Mouse (Mus musculus) CH12F3 (cell line): ENCODE measurements around the gene Pcsk4.

ENCODE experiments used
- in situ Hi-C: fragments of 300-500 bp; cut with MboI; formaldehyde crosslinking; loops from 2 replicates; pipeline ENCODE4 v1.14.3; 2020; ENCODE audit warnings: low sequenced_read_pairs

The Pcsk4 gene

GRCm38 (mm10) chr10:80323261-80324119 lies 5.8 kb downstream of the Pcsk4 start:
- in situ Hi-C loops = no loop called here

DNA sequence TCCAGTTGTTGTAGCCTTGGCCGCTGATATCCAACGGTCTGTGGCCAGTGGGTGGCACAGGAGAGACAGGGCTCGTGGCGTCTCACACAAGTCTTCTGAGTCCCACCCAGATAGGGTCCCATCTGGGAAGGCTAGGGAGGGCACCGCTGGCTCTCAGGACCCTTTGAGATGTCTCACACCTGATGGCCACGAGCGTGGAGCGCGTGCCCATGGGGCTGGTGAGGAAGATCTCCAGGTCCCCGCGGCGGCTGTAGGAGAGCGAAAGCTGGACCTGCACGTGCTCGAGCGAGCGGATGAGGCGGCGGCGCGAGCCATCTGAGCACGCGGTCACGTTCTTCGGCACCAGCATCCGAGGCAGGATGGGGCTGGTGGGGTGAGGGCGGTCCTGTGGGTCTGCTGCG lies 6.5 kb downstream of the Pcsk4 start:
- in situ Hi-C loops = no loop called here

DNA sequence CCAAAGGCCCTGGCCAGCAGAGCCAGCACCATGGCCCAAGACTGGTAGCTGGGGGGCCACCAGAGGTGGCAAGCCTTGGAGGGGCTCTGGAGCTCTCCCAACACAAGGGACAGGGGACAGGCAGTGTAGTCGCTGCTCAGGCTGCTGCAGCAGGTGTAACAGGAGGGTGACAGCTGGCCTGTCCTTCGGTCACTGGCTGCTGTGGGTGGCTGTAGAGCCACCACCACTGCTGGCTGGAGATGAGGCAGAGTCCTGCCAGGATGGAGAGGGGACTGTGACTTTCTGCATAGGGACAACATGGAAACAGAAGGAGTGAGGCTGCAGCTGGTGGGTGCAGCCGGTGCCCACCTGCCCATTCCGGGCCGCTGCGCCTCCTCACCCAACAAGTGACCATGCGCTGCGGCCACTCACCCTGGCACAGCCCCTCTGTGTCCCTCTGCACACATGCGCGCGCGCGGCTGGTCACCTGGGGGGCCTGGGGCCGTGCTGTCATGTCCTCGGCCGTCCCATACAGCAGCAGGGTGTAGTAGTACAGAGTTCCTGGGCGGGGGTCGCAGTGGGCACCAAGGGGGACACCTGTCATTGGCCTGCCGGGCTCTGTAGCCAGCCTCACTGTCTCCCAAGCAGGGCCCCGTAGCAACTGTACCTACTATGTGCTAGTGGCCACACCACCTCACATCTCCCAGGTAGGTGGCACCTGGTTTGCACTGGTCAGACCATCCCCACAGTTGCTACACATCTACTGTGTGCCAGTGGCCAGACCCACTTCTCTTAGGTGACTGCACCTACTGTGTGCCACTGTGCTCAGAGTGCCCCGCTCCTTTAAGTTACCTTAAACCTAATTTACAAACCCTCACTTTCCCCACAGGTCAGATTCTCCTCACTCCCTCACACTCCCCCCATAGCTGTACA lies 7.4 kb downstream of the Pcsk4 start:
- in situ Hi-C loops = no loop called here

GRCm38 (mm10) chr10:80321014-80321669 lies 8.2 kb downstream of the Pcsk4 start:
- in situ Hi-C loops = no loop called here

DNA sequence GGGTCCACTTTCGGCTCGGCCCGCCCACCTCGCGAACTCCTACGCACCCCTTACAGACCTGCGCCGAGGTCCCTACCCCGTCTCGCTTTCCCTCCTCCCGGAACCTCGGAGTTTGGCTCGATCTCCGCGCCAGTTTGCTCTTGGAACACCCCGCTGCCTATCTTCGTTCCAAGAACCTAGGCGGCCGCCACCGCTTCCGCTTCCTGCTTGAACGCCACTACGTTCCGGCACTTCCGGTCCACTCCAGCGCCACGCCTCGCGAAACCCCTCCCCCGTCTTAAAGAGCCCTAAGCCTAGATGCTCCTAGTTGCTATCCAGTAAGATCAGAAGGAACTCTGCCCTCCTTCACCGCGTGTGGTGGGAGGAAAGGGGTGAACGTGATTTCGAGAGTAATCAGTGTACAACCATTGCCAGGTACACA lies 8.9 kb downstream of the Pcsk4 start, which contains the start of gene 2310011J03Rik:
Gene 2310011J03Rik, minus strand, starts transcription at position 198 of the 421 bp plus-strand sequence.
- in situ Hi-C loops = no loop called here

- in situ Hi-C loops = no loop called here
Observed at GRCm38 (mm10) chr10:80317011-80317410, 12.3 kb downstream of the Pcsk4 start.

DNA sequence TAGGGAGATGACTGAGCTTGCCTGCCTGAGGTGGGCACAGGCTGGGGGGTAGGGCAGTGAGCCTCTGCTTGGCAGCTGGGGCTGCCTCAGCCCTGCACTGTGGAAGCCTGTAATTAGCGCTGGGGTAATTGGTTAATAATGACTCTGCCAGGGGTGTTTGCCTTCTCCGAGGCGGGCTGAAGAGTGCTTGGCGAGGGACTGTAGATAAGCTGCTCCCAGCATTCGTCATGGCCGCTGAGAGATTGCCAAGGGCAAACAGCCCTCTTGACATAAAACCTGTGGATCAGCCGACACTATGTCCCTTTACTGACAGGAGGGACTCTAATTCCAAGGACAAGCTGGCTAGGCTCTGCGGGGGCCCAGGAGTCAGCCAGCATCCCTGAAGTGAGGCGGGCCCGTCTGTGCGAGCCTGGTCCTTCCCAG lies 12.9 kb downstream of the Pcsk4 start:
- in situ Hi-C loops = no loop called here

DNA sequence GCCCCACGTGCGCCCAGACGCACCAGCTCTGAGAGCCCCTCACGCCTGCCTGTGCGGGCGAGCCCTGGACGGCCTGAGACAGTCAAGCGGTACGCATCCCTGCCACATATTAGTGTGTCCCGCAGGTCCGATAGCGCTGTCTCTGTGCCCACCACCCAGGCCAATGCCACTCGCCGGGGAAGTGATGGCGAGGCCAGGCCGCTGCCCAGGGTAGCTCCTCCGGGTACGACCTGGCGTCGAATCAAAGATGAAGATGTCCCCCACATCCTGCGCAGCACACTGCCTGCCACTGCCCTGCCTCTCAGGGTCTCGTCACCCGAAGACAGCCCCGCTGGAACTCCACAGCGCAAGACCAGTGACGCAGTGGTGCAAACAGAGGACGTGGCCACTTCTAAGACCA lies 14.0 kb downstream of the Pcsk4 start:
- in situ Hi-C loops = no loop called here

- in situ Hi-C loops = no loop called here
Observed at GRCm38 (mm10) chr10:80314494-80315001, 14.8 kb downstream of the Pcsk4 start.

DNA sequence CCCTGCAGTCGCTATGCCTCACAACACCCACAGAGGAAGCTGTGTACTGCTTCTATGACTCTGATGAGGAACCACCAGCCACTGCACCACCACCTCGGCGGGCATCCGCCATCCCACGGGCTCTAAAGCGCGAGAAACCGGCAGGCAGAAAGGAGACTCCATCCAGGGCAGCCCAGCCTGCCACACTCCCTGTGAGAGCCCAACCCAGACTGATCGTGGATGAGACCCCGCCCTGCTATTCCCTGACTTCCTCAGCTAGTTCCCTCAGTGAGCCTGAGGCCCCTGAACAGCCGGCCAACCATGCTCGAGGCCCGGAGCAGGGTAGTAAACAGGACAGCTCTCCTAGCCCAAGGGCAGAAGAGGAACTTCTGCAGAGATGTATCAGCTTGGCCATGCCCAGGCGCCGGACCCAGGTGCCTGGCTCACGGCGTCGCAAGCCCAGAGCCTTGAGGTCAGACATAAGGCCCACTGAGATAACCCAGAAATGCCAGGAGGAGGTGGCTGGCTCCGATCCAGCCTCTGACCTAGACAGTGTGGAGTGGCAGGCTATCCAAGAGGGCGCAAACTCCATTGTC lies 15.6 kb downstream of the Pcsk4 start:
- in situ Hi-C loops = no loop called here

- in situ Hi-C loops = no loop called here
Observed at GRCm38 (mm10) chr10:80312586-80313504, 16.5 kb downstream of the Pcsk4 start.

DNA sequence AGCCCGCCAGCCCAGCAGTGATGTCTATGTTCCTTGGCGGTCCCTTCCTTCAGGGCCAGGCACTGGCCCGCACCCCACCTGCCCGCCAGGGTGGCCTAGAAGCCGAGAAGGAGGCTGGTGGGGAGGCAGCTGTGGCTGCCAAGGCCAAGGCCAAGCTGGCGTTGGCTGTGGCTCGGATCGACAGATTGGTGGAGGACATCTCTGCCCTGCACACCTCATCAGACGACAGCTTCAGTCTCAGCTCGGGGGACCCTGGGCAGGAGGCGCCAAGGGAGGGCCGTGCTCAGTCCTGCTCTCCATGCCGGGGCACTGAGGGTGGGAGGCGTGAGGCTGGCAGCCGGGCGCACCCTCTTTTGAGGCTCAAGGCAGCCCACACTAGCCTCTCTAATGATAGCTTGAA lies 17.7 kb downstream of the Pcsk4 start:
- in situ Hi-C loops = no loop called here

DNA sequence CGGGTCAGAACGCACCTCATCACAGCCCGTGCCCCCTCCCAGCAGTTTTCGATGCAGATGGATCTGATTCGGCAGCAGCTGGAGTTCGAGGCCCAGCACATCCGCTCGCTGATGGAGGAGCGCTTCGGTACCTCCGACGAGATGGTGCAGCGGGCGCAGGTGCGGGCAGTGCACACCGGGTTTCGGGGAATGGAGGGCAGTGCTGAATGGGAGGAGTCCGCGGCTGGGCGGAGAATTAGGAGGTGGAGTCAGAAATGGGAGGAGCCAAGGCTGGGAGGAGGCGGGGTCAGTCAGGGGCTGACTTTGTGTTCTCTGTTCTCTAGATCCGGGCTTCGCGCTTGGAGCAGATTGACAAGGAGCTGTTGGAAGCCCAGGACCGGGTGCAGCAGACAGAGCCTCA lies 24.4 kb downstream of the Pcsk4 start:
- in situ Hi-C loops = no loop called here

GRCm38 (mm10) chr10:80304458-80304857 lies 24.8 kb downstream of the Pcsk4 start:
- in situ Hi-C loops = no loop called here

DNA sequence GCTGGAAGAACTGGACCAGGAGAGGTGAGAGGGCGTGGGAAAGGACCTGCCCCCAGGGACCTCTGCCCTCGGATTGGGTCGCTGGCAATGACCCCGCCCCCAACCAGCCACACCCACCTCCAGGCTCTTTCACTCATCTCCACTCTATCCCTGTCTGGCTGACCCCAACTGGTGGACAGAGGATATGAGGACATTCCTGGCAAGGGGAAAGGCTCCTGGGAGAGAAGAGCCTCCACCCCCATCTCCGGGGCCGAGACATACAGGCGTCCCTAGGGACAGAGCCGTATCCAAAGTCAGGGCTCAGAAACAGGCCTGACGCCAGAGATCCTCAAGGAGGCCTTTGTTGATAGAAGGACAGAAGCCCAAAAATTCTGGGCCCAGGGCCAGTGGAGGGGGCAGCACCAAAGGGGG lies 26.8 kb downstream of the Pcsk4 start:
- in situ Hi-C loops = no loop called here

- in situ Hi-C loops = no loop called here
Observed at GRCm38 (mm10) chr10:80302082-80302355, 27.3 kb downstream of the Pcsk4 start.

- in situ Hi-C loops = no loop called here
Observed at GRCm38 (mm10) chr10:80301256-80302081, 27.8 kb downstream of the Pcsk4 start.

DNA sequence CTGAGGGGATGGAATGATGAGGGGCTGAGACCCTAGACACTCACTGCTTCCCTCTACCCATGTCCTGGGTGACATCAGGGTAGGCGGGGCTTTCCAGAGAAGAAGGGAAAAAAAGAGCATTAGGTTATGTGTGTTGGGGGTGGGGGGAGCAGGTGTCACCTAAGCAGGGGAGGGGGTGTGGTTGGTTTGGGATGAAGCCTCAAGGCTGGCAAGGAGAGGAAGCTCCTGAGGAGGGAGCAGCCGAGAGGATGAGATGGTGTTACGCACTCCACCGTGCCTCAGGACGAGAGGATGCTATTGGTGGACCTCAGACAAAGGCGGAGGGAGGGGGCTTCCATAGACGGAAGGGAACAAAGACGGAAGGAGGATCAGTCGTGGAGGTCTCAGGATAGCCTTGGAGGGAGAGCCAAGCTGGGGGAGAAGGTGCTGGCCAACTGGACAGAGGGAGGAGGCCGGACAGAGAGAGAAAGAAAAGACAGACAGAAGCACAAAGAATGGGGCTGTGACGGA lies 28.6 kb downstream of the Pcsk4 start:
- in situ Hi-C loops = no loop called here

DNA sequence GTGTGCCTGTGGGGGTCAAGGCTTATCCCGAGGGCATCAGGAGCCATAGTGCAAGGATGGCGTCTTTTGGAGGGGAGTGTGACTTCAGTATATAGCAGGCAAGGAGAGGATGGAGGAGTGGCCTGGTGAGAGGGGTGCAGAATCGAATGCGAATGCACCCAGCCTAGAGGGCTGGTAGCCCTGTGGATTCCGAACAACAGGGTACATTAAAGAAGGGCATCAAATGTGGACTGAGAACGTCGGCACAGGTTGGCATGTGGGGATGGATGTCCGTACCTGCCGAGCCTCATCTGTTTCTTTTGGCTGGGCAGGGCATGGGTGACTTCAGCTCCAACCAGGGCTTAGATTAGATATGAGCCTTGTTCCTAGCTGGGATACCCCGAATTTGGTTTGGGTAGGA lies 29.5 kb downstream of the Pcsk4 start:
- in situ Hi-C loops = no loop called here
